In genomic region chr1:86290452-86290851, GRCm38 (mm10) we compare ENCODE assay signal across 23 mouse cellular contexts. TPM values are rescaled to one million over a fixed set of nuclear protein-coding genes. Genes with fewer than 3 reads are reported as not detected.
DNase-seq lines count a peak whose midpoint lies in the region; ATAC-seq lines count a peak whose summit lies in the region.
"Had no signal": no experiment of that assay in that cellular context is flagged by ENCODE, and none has a peak within 500 bp of the region (broad histone marks: within the 10 kb centered on the region; RNA-seq: fewer than 3 reads in every experiment).

No protein-coding gene starts in this region.

- H3K9me3 ChIP-seq in heart, embryonic 13.5 days = no peaks in the 10 kb centered on the region
- H3K9me3 ChIP-seq: embryonic facial prominence, embryonic 10.5 days; embryonic facial prominence, embryonic 12.5 days; forebrain, embryonic 13.5 days; forebrain, embryonic 15.5 days; G1E had no signal

- no peak overlapping the region for H3K4me2 ChIP-seq in heart, embryonic 13.5 days
- H3K4me2 ChIP-seq: embryonic facial prominence, embryonic 12.5 days; forebrain, embryonic 13.5 days; forebrain, embryonic 15.5 days had no signal

- H3K27ac ChIP-seq in heart, embryonic 13.5 days (replicated peaks) = no peak overlapping the region
- H3K27ac ChIP-seq: embryonic facial prominence, embryonic 10.5 days; embryonic facial prominence, embryonic 12.5 days; forebrain, embryonic 13.5 days; forebrain, embryonic 15.5 days had no signal

- H3K27me3 ChIP-seq in heart, embryonic 13.5 days (replicated peaks) = no peaks in the 10 kb centered on the region
- H3K27me3 ChIP-seq: CH12.LX; embryonic facial prominence, embryonic 12.5 days; forebrain, embryonic 13.5 days; forebrain, embryonic 15.5 days had no signal

- ATAC-seq in frontal cortex, adult (ENCODE audit: low TSS enrichment) = peak; percentile 55; the same call in 1 of the 2 replicates
- ATAC-seq in heart, embryonic 13.5 days (ENCODE audit: extremely low read depth, insufficient number of reproducible peaks, low FRiP score, low TSS enrichment) = no peak
- ATAC-seq: CD4-positive, CD25-positive, alpha-beta regulatory T cell, adult 4 months; forebrain, embryonic 13.5 days; forebrain, embryonic 15.5 days had no signal

- H3K4me3 ChIP-seq in heart, embryonic 13.5 days = no peak overlapping the region
- H3K4me3 ChIP-seq: embryonic facial prominence, embryonic 10.5 days; embryonic facial prominence, embryonic 12.5 days; forebrain, embryonic 13.5 days; forebrain, embryonic 15.5 days had no signal

- H3K4me1 ChIP-seq in heart, embryonic 13.5 days = peaks cover 5% of the 10 kb centered on the region; the same call in 1 of the 2 replicates

- intact Hi-C loops in heart, postnatal 10 days (cut with DNase I) = no loop called here

- 0 out of 2 replicates have a peak overlapping the region, but pooled peaks have one; percentile 33 for H3K9ac ChIP-seq in heart, embryonic 13.5 days
- H3K9ac ChIP-seq: embryonic facial prominence, embryonic 12.5 days; forebrain, embryonic 13.5 days; forebrain, embryonic 15.5 days had no signal

- H3K36me3 ChIP-seq in heart, embryonic 13.5 days = no peaks in the 10 kb centered on the region
- H3K36me3 ChIP-seq: embryonic facial prominence, embryonic 10.5 days; embryonic facial prominence, embryonic 12.5 days; forebrain, embryonic 15.5 days; G1E had no signal

- WGBS in heart, embryonic 13.5 days = 47% methylated on average over 3 of the region's 3 CpGs

- DNase-seq in frontal cortex, postnatal 14 days (ENCODE audit: low spot score in 2 of 2) = no peak
- DNase-seq in heart, postnatal 10 days = no peak
- DNase-seq in right cerebral cortex, adult 2 months (ENCODE audit: low spot score in 2 of 2) = peak; percentile 18 to 37
- no peak for DNase-seq in right cerebral cortex, postnatal 14 days
- DNase-seq in gastrocnemius, adult 18-20 months (ENCODE audit: low spot score) = no peak
- DNase-seq: adrenal gland, adult 2 months; adrenal gland, postnatal 10 days; adrenal gland, postnatal 25 days; B cell, adult 2 months; cerebellum, adult 11-12 months; cerebellum, adult 2 months; cerebellum, adult 9-10 months; cerebellum, postnatal 10 days; cerebellum, postnatal 25 days had no signal

RNA-seq across cellular contexts. Expression of gene B3gnt7, which starts 12.2 kb away (rescaled TPM):
- 3.2 and 4.5 TPM in 2 replicates for polyA plus RNA-seq in heart, embryonic 13.5 days (2015; fragmentation: Nextera tagmentation; extraction: Ambion mirVana)
- total RNA-seq in heart, postnatal 10 days (2021) = under 1 TPM; 0.50 to 0.67 TPM
- not detected for total RNA-seq in gastrocnemius, adult 18-20 months (2021)
- polyA plus RNA-seq: CD4-positive, CD25-positive, alpha-beta regulatory T cell, adult 4 months; G1E had no signal

Comparison
In these comparisons a context has a peak if more than half of its experiments do, and no peak if none do; other contexts are left out.
1. DNase-seq: peak in right cerebral cortex, adult 2 months (2 of 2); none in frontal cortex, postnatal 14 days (0 of 2), heart, postnatal 10 days (0 of 2), right cerebral cortex, postnatal 14 days (single experiment) and gastrocnemius, adult 18-20 months (single experiment).